Mouse (Mus musculus) heart, postnatal 0 days (tissue): ENCODE data around the gene Sh2d3c.

Experiments
- CTCF ChIP-seq: IDR thresholded peaks from 2 replicates; pipeline ENCODE4 v1.5.1; 2016; ENCODE audit warnings: antibody characterized with exemption, control low read depth, low read depth
- EP300 ChIP-seq: IDR thresholded peaks from 2 replicates; pipeline ENCODE4 v1.6.1; 2016; ENCODE audit warnings: antibody characterized with exemption, low read depth

DNA sequence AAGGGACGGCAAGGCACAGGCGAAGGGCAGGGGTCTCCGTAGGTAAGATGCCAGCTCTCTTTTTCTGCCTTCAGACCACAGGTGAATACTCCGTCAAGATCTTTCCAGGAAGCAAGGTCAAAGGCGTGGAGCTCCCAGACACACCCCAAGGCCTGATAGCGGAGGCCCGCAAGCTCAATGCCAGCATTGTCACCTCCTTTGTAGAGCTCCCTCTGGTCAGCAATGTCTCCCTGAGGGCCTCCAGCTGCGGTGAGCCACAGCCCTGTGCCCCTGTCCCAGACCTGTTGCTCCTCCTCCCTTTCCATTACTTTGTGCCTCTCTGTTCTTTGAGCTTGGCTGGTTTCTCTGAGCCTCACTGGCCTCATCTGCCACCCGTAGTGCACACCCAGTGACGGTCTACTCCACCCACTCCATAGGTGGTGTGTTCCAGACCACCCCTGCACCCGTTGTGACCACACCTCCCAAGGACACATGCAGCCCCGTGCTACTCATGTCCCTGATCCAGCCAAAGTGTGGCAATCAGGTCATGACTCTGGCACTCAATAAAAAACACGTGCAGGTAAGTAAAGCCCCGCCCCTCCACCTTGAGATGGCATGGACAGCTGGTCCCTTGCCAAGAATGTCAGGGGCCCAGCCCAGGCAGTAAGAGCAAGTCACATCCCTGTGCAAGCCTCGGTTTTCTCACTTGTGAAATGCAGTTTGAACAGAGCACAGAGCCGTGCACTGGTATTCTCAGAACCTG is 47.5 kb upstream of the Sh2d3c start:
- TF ChIP-seq CTCF (no peak), EP300 (no peak)
